Mouse (Mus musculus) gastrocnemius, postnatal 36 days (tissue): ENCODE data around the gene Mthfsd. TPM values are rescaled to one million over a fixed set of nuclear protein-coding genes. Genes with fewer than 3 reads are reported as not detected.

Source experiments
- DNase-seq, 2 experiments: peaks; one replicate each; pipeline ENCODE4 v3.0.0; 2022
- intact Hi-C: fragments of 180-260 bp; cut with DNase I; formaldehyde crosslinking; loops from one replicate; pipeline ENCODE4 v1.15.1; 2025
- microRNA-seq, 2 experiments: library from miRNA; unstranded; fragments of <30 nt; microRNA quantifications; one replicate each; pipeline ENCODE4 v1.2.0; 2021
- total RNA-seq, 2 experiments: library from RNA; stranded (reverse); gene quantifications; 2 replicates each; pipeline ENCODE4 v1.2.3; 2021

The Mthfsd gene
- total RNA-seq, 2 experiments from 2014 or later, result 11.1 to 13.9 TPM

- intact Hi-C loops, result no loop called here
- DNase-seq, result no peak
Observed at GRCm38 (mm10) chr8:121078721-121079120, 29.5 kb downstream of the Mthfsd start.

GRCm38 (mm10) chr8:121076555-121076954 is 31.6 kb downstream of the Mthfsd start:
- intact Hi-C loops, result no loop called here
- DNase-seq, result no peak

GRCm38 (mm10) chr8:121075936-121076335 is 32.3 kb downstream of the Mthfsd start:
- intact Hi-C loops, result no loop called here
- no peak for DNase-seq

GRCm38 (mm10) chr8:121074848-121075145 is 33.4 kb downstream of the Mthfsd start:
- intact Hi-C loops, result no loop called here
- no peak for DNase-seq

GRCm38 (mm10) chr8:121074108-121074847 is 33.9 kb downstream of the Mthfsd start:
- DNase-seq, result no peak
- intact Hi-C loops, result no loop called here

GRCm38 (mm10) chr8:121073174-121074107 is 34.8 kb downstream of the Mthfsd start:
- intact Hi-C loops, result no loop called here
- no peak for DNase-seq

- intact Hi-C loops, result no loop called here
Observed at GRCm38 (mm10) chr8:121072406-121073130, 35.6 kb downstream of the Mthfsd start.

GRCm38 (mm10) chr8:121071454-121071853 is 36.7 kb downstream of the Mthfsd start:
- no peak for DNase-seq
- intact Hi-C loops, result no loop called here

More at GRCm38 (mm10) chr8:121072406-121073130, 35.6 kb downstream of the Mthfsd start:
- no peak for DNase-seq

GRCm38 (mm10) chr8:121063649-121064048 is 44.5 kb downstream of the Mthfsd start:
- intact Hi-C loops, result no loop called here
- no peak for DNase-seq

GRCm38 (mm10) chr8:121062521-121062920 is 45.7 kb downstream of the Mthfsd start:
- no peak for DNase-seq
- intact Hi-C loops, result no loop called here

- DNase-seq, result no peak
- intact Hi-C loops, result no loop called here
Observed at GRCm38 (mm10) chr8:121059098-121059497, 49.1 kb downstream of the Mthfsd start.

GRCm38 (mm10) chr8:121058081-121058480 is 50.1 kb downstream of the Mthfsd start:
- DNase-seq, result no peak
- intact Hi-C loops, result no loop called here

- intact Hi-C loops, result no loop called here
- no peak for DNase-seq
Observed at GRCm38 (mm10) chr8:121047441-121047840, 60.8 kb downstream of the Mthfsd start.

GRCm38 (mm10) chr8:121043719-121044440 is 64.3 kb downstream of the Mthfsd start:
- DNase-seq, result no peak
- intact Hi-C loops, result no loop called here

Small RNAs within 50 kb of the gene (microRNA-seq; reads per million reads assigned to microRNA genes)
- gene Gm27530, result 0 reads per million in 2 experiments

Other genes with a start within 250 kb of the Mthfsd start
- not detected for gene Foxf1, start 24.0 kb downstream of the Mthfsd start, total RNA-seq
- under 1 TPM; 0.18 to 0.27 TPM for gene Foxc2, start 7.8 kb upstream of the Mthfsd start, total RNA-seq
- gene Foxl1, start 19.5 kb upstream of the Mthfsd start, total RNA-seq, result not detected